Mouse (Mus musculus): ENCODE measurements around the gene Ccn1.

Gene Ccn1

DNA sequence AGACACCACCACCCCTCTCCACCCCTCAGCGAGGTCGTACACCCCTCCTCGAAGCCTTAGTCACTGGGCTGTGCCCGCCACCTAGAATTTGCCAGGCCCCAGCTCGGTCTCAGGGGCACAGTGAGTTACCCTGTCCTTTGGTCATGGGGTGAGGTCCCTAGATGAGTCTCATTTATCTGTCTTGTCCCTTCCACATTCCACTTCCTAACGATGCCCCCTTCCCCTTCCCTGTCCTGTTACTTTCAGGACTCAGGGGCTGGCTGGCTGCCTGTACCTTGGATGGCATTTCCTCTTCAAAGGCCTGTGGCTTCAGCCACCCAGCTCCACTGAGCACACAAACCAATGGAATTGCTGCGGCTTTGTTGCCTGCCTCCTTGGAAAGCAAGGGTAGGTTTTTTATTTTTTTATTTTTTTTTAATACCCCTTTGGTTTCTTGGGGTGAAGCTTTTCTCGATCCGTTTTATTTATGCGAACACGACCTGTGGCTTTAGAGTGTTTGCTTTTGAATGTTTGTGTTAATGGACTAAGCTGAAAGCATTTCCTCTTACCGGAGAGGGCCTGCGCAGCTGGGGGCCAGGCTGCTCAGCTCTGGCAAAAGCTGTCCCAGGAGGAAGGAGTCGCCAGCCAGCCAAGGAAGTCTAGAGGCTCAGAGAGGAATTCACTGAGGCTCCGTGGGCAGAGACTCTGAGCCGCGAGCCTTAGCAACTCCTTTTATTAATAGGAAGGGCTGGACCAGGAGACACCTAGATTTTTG is 35.2 kb downstream of the Ccn1 start:
- no peak for DNase-seq

DNA sequence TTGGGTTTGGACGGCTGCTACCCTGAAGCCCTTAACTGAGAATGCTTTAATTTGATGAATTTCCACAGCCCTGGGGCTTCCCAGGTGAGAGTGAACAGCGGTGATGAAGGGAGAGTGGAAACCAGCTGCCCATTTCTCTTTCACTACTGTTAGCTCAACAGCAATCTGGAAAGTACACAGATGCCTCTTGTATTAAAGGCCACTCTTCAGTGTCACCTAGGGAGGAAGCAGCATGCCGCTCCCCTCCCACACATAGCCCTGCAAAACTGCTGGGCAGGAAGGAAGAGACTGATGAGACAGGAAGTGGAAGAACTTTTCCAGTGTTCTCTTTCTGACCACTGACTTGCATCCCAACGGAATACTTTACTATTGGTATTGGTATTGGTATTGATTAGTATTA is 36.5 kb downstream of the Ccn1 start:
- no peak for DNase-seq

DNA sequence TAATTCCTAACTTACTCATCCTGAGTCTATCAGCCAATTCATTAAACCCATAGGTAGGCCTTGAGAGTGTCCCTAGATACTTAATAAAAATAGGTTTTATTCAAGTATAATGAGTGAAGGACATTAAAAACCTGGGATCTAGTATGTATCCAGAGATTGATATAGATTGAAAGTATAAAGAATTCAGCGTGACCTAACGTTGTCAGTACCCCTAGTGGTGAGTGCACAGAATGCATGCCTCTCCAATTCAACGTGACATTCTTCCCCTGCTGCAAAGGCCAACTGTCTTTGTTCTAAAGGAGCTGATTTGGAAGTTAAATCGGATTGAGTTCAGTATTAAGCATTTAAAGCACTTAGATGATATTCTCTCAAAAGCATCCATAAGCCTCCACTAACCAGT is 37.1 kb downstream of the Ccn1 start:
- no peak for DNase-seq

DNA sequence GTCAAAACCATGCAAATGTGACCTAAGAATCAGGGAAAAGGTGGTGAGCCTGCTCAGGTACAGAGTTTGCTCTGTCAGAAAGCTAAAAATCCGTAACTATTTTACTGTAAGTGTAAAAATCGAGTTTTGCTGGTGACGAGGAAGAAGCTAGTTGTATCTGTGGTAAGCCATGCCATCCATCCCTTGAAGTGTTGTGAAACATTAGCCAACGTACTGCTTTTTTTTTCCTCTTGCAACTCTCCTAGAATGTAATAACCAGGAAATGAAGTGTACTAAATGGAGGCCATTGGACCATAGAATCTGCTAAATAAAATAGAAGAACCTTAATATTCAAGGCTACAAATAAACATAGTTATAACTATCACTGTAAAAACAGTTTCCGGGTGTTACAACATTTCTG is 41.5 kb downstream of the Ccn1 start:
- DNase-seq = no peak

DNA sequence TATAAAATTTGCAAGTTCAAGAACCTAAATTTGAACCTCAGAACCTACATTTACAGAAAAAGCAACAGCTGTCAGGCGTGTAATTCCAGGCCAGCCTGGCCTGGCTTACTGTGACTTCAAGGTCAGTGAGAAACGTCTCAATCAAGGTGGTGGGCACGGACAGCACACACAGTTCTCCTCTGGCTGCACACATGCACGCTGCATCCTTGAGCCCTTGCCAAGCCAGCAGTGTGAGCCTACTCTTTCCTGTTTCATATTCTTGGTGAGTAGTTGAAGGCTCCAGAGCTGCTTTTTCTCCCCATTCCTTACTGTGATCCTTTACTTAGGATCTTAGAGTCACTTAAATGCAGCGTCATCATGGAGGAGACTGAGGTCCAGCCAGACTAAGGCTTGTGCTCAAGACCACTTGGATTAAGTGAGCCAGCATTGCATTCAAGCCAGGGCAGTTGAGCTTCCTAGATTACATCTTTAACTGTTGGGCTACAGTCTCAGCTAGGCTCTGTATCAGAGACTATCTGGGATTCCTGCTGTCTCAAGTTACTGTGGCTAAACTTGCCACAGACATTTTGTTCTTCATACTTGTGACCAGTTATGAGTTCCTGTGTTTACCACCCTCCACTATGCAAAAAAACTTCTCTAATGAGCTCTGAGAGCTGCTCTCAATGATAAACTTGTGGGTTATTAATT is 44.2 kb downstream of the Ccn1 start:
- no peak for DNase-seq

DNA sequence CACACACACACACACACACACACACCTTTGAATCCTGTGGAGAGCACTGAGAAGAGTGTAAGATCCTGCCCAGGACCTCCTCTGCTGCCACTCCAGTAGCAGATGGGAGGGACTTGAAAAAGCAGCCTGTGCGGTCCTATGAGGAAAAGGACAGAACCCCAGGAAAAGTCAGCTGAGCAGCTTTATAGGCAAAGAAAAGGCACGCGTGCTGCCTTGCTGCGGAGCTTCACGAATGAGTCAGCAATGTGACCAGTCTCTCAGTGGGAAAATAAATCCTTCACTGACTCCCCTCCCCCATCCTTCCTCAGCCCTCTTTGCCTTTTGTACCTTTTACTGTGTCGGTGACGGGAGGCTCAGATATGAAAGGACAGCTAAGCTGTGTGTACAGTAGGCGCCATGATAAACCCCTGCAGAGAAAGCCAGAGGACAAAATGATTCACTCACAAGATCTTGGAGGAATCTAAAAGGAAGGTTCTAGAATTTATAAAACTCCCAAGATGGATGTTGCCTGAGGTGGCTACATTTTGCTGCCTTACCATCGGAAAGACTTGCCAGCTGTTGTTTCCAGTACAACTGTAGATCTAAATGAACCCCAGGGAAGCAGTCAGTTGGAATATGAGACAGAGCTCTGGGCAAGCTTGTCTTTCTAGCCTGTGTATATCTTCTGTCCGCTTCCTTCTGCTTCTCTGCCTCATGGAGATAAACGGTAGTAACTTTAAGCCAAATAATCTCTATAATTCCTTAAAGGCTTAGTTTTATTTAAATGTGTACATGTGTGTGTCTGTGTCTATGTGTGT is 47.2 kb downstream of the Ccn1 start:
- no peak for DNase-seq

DNA sequence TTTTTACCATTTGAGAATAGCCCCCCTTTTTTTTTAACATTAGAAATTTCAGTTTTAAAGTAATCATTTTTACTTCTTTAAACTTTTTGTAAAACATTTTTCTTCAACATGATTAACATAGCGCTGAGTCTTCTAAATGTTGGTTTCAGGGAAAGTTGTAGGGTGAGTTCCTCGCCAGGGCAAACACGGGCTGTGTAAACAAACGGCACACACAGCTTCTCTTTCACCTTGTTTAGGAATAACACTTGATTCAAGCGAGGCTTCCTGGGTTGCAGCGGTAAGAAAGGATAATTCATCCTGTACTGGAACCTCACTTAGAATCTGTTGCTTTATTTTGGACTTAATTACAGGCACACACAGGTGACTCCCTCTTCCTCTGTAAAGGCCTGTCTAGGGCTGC is 48.4 kb downstream of the Ccn1 start:
- no peak for DNase-seq

DNA sequence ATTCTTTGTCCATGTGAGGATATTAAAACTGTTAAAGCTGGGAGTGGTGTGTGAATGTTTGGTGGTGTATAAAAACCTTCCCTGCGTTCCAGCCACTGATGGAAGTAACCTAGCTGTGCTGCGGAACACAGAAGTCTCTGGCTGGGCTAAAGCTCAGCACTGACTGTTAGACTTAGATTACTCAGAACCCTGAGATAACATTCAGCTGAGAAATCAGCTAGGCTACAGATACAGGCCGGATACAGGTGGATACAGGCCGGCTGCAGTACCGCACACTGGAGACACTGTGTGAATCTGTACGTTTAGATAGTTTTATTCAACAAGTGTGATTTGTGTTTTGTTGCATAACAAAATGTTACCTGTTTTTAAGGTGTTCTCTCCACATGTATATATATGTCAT is 49.0 kb downstream of the Ccn1 start:
- DNase-seq = no peak

DNA sequence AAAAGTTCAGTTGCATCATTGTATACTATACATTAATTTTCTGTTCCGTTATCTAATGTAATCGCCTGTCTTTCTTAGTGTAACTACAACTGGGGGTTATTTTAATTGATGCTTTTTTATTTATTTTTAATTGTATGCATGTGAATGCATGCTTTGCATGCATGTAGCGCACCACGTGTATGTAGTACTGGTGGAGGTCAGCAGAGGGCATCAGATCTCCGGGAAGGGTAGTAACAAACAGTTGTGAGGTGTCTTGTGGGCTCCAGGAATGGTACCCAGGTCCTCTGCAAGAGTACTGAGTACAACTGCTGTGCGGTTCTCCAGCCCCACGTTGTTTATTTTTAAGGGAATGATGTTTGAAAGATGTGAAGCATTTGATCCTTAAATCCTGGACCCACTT is 50.7 kb downstream of the Ccn1 start:
- no peak for DNase-seq

All from thymus, postnatal 14 days (tissue).